Mouse (Mus musculus) right cerebral cortex, postnatal 25 days (tissue): Measurements from ENCODE around the gene Sel1l3.

Experiments used
- DNase-seq: peaks from one replicate; pipeline ENCODE4 v3.0.0; 2022

Gene Sel1l3

DNA sequence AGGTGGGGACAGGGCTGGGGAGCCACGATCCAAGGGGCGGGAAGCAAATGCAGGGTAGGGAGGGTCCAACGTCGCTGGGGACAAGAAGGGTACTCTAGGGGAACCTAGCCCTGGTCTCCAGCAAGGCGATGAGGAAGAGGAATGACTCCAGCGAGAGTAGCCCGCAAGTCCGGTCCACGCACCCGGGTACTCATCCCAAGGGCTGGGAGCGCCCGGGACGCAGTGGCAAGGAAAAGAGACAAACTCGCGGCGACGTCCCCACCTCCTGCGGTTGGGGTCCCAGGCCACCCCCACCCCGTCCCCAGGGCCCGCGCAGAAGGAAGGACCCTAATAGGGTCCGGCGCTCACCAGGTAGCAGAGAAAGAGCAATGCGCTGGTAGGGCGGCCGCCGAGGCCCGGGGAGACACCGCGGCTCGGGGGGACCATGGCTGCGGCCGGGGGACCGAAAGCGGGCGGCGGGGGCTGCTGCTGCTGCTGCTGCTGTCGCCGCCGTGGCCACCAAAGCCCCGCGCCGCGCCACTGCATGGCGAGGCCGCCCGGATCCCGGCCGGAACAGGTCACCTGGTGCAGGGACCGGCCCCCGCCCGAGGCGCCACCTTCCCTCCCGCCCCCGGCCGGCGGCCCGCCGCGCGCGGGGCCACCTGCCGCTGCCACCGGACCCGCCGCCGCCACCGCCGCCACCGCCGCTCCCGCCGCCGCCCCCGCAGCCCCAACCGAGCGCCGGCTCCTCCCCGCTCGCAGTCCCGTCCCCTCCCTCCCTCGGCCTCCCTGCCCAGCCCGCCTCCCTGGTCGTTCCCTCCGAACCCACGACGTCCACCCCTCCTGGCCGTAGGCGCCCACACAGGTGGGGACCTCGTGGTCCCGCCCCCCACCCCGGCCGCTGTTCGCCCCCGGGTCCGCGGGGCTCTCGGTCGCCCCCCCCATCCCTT, 681 bp downstream of the Sel1l3 start:
- no peak for DNase-seq

DNA sequence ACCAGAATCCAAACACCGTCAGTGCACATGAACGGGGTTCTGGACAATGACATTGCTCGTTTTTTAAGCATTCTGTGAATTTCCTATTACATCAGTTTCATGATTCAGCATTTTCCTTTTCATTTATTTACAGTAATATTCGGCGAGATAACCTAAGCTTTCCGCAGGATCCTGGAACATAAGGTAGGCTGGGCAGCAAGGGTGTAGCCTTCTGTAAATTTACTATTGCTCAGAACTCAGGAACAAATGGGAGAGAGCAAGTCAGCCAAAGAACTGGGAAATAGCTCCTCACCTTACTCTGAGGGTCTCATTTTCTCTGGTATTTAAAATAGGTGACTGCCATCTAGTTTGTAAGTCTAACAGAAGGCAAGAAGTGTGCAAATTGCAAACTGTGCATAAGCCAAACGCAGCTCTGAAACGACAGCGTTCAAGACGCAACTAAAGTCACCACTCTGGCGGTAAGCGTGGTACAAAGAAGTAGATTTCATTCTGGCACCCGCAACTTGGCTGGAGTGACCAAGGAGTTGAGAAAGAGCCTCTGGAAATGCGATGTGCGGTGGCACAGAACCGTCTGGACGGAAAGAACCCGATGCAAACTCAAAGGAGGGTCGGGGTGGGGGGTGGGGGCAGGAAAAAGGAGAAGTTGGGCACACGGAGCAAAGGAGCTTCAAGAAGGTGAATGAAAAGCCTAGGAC, 1.5 kb downstream of the Sel1l3 start:
- DNase-seq: no peak

DNA sequence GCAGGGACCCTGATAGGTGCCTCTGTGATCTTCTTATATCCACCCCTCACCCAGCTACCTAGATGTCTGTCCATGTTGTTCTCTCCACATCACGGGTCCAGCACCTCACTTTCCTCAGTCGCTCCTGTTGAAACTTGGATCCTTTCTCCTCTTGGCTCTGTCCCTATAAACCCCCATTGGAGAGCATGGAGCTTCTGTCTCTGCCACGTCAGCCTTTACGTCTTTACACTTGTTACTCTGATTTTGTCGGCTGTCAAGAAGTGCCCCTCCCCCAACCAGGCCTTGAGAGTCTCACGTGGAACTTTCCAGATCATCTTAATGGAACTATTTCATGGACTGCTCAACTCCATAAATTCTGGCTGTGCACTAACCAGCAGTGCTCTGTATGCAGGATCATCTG, 2.5 kb downstream of the Sel1l3 start:
- DNase-seq: no peak

DNA sequence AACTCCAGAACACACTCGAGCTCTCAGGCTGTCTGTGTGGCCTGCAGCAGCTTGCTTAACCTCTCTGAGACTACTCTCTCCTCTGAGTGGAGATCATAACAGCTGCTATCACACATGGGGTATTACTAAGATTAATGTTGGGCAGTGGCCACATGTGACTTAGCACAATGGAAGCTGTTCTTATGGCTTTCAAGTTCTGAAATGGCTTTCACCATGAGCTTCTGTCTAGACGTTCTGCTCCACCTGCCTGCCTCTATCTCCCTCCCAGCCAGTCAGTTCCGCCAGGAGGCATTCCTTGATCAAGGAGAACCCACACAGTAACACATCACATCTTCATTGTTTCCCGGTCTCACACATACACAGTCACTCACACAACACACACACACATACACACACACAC, 3.2 kb downstream of the Sel1l3 start:
- DNase-seq: no peak

DNA sequence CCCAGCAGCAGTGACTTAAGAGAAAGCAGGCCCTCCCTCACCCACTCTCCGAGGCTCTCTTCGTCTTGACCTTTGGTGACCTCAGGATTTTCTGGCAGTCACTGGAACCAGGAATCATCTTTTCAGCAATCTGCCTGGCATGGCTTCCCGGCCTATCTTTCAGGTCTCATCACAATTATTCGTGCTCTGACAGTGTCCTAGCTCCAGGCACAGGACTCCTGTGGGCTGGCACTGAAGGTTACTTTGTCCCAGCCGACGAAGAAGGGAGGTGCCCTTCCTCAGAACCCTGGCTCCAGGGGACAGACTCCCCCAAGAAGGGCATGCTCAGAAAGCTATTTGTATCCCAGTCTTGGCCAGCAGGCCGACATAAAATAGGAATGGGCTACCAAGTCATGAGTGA, 4.0 kb downstream of the Sel1l3 start:
- no peak for DNase-seq

DNA sequence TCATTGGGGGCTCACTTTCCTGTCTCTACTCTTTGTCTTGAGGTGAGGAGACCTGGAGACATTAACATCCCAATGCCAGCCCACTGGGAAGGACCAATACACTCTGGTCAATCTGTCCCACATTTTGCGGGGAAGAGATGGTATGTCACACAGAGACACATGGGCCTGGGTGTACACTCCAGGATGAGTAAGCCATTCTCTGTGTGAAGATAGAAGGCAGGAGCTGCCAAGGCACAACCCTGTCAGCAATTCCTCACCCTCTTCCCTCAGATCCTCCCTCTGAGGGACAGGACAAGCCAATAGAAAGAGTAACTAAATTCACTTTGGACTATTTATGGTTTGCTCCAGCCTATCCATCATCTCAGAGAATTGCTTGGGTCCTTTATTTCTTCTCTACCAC, 5.0 kb downstream of the Sel1l3 start:
- no peak for DNase-seq

DNA sequence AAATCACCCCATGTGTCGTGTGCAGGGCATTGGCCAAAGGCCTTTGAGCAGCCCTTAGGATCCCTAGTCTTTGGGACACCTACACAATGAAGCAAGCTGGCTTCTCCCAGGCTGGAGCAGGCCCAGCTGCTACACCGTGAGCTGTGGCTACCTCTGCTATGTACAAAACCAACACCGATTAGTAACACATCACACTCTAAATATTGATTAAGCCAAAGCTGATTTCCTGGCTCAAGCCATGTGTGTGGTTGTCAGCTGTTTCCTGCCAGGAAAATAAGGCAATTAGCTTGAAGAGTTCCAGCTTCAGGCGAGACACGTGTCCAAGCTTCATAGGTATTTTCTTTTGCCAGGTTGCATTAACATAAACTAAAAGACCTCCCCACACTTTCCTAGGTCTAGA, 7.2 kb downstream of the Sel1l3 start:
- DNase-seq: no peak

DNA sequence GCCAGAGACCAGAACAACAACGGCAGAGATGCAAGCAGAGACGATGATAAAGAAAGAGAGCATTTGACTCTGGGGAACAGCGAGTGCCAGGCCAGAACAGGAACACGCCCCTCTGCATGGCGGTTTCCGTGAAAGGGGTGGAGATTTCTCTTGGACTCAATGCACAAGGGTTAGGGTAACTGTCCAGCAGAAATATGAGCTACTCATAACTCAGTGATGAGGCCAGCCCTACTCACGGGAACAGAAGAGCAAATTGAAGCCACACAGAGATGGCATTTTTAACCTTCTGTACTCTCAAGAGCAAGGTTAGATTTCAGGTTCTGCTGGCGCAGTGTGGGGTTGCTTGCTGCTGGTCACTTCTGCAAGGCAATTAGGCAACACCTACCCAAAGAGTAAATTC, 11.0 kb downstream of the Sel1l3 start:
- DNase-seq: no peak

DNA sequence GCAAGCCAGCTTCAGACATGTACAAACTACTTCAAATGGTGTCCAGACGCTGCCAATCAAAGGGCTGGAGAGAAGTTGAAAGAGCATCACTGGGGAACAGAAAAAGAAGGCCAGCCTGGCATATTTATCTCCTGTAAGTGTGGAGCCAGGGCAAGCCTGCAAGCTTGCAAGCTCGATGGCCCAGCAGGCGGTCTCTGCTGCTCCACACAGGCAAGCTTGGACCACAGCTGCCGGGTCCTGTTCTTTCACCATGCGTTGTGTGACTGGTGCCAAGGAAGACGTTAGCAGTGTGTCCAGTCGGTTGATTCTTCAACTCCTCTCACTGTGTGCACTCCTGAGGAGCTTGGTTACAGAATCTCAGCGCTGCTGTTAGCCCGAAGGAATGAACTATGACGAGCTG, 12.9 kb downstream of the Sel1l3 start:
- DNase-seq: no peak

DNA sequence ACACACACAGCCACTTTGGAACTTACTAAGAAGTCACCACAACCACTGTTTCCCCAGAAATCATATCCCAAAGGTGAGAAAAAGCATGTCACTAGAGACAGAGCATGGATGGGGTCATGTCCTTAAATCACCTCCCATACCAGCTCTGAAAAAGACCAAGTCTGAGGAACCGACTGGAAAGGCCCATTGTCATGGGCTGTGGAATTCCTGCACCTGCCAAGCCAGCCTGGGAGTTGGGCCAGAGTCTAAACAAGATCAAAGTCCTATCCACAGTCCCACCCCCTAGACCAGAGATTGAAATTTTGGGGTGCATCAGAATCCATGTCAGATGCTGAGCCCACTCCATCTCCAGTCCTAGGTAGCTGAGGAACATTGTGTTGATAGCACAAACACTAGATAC, 15.3 kb downstream of the Sel1l3 start:
- DNase-seq: no peak

DNA sequence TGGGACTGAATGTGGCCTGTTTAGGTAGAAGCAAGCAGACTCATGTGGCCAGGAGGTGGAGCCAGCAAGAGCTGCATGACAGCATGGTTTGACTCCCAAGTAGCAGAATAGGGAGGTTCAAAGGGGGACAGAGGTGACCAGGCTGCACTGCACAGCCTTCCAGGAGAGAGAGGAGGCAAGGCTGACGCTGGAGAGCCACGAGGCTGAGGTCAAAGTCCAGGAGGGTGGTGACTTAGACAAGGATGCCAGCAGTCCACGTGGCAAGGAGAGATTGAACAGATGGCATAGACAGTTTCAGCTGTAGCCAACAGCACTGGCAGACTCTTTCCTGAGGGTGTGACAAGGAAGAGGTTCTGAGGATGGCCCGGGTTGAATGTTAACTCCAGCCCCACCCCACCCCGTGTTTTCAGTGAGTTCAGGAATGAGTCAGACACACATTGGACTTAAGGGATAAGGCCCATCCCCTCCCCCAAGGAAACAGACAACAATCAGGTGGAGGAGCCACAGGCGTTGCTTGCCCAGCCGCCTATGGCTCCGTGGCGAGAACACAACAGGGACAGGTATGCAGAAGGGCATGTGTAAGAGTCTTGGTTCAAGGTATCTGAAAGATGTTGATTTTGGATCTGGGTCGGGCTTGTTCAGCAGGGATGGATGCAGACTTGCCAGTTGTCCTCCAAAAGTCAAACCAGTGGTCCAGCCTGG, 17.2 kb downstream of the Sel1l3 start:
- no peak for DNase-seq

DNA sequence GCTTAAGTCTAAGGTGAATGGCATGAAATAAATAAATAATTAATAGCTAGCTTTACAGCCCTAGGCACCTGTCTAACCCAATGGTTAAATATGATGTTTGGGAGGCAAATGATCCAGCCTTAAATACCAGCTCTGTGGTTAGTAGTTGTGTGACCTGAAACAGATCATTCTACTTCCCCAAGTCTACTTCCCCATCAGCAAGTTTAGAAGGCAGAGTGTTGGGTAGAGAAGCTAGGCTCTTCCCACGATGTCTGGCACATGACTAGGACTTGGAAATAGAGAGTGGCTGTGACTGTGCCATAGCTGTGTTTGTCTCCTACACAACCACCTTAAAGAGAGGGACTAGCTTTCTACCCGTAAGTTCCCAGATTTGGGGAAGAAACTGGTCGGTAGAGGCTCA, 18.9 kb downstream of the Sel1l3 start:
- DNase-seq: no peak

DNA sequence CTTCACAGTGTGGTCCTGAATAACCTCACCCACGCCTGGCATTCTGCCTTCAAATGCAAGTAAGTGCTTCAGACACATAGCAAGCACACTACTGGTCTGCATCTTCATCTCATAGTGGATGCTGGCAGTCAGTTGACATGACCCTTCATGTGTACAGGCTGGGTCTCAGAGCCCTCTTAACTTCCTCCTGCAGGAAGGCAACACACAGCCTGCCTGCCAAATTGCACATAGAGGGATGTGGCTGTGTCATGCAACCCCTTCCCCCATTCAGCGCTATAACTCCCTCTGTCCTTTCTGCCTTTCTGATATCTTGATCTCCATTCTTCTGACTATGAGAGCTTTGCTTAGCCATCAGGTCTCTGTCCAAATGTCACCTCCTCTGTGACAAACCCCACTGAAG, 19.3 kb downstream of the Sel1l3 start:
- no peak for DNase-seq

DNA sequence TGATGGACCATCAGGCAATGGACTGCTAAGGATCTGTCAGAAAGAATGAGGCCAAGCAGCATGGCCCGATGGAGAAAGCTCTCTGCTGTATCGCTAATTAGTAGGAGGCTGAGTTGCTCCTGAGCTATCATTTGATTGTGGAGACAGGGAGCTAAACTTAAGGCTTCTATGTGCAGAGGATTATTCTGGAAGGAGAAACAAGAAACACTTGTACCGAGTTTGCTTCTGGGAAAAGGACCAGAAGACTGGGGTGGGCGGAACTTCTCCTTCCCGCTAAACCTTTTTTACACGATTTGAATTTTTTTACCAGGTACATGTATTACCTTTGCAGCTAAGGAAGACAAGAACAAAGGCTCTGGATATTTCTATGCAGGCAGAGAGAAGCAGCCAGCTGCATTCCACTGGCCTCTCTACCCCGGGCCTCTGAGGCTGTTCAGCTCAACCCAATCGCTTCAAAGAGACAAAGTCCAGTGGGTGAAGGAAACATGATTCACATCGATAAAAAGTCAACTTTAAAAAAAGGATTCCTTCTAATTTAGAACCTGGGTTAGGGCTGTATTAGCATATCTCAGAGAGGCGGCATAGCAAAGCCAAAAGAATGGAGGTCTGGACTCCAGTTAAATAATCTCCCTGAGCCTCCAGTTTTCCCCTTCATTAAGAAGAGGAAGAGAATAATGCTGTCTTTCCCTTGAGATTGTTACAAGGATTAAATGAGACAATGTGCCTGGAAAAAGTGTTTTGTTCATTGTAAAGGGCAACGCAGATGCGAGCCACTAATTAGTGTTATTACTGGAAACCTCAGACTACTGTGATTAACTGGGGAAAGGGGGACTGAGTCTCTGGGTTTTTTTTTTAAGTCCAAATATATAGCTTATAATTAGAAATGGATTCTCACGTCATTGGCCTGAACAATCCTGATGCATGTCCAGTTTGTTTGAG, 20.4 kb downstream of the Sel1l3 start:
- DNase-seq: no peak

DNA sequence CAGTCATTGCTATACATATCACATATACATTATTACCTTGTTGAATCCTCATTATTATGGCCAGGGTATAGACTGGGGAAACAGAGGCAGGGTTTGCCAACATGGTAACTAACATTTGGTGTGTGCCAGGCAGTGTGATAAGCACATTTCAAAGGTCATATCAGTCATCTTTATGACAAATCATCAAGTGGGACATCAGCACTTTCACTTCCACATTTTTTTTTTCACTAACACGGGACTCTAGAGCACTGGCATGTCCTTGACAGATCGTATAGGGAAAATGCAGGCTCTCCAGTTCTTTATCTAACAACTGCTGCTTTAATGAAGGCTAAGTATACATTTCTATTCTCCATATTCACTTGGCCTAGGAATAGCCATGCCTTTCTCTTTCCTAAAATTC, 25.1 kb downstream of the Sel1l3 start:
- no peak for DNase-seq

DNA sequence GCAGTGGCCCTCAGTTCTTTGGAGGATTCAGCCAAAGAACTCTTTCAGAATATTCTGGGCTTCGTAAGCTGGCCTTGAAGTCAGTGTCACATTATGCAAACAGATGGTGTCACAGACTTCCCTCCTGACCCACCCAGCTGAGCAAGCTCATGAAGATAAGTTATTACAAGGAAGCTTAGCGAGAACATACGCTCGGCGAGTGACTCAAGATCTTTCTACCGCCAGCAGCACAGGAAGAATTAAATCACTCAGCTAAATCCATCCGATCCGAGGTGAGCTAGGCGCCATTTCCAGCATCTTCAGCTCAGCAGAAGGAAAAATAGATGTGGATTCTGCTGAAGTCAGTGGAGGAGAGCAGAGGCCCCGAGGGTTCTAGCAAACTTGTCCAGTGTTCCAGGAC, 26.5 kb downstream of the Sel1l3 start:
- DNase-seq: peak; percentile 52

DNA sequence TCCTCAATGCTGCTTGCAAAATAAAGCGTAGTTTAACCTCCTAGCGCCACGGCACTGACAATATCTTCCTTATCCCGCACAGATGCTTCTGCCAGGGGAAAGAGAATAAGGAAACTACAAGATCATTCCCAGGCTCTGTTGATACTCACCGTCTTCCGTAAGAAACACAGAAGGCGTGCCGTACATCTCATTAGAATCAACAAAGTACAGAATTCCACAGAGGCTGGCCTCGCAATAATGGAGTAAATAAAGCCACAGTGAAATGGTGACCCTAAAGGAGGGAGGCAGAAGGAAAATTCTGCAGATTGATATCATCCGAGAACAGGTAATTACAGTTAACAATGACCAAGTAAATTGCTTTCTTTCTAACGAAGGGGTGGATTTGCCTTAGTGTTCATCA, 27.9 kb downstream of the Sel1l3 start:
- DNase-seq: no peak

DNA sequence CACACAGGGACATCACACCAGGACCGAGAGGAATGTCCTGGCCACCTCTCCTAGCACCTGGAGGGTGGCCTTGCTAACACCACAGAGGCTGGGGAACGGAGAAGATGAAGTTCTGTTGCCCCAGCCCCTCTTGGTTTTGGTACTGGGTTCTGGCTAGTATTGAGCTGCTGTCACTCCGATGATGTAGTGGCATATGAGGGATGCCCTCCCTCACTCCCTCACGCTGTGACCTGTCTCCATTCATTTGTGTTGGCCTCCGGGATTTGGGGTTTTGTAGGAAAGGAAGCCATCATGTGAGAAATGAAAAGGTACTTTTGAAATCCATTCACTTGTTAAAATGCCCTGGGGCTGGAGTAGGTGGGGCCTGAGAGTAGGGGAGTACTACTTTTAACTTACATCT, 33.8 kb downstream of the Sel1l3 start:
- DNase-seq: no peak

DNA sequence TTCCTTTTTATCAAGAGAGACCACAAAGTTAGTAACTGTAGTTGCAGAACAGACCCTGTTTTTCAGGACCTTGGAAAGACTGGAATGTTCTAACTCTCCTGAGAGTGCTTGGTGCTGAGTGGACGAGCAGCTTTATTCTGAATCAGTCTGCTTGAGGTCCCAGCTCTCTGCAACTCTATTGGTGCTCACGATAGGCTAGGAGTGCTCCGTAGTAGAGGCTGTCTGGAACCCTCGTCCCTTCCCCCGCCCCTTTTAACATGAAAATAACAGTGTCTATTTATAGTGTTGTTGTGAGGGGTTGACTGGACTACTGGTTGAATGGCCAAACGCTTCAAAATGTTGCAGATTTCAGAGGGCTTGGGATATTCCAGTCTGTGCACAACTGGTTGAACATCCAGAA, 37.0 kb downstream of the Sel1l3 start:
- no peak for DNase-seq

DNA sequence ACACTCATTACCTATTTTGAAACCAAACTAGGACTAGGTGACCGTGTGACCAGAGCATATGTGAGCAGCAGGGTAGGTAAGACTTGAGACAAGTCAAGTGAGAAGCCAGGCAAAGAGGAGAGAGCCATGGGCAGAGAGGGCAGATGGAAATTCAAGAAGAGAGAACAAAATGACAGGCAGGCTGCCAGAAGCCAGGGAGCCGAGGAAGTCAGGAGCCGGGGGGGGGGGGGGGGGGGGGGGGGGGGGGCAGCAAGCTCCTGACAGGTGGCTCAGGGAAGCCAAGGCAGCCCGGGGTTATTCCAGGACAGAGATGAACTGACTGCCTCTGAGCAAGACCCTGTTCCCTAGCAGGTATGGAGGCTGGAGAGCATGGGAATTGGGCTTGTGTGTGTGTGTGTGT, 37.7 kb downstream of the Sel1l3 start:
- DNase-seq: no peak

DNA sequence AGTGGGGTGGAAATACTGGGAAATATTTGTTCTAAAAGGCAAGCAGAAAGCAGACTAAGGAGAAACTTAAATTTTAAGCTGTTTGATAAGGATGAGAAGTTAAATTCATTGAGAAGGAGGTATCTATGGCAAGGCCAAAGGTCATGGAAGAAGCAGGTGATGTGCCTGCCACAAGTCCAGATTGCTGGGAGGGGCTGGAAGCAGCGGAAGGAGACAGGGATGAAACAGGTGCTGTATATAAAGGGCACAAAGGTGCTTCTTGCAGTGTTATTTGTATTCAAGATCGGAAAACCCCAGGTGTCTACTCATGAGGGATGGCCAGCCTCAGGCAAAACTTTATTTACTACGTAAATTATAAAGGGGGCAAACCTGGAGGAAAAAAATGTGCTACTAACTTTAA, 38.5 kb downstream of the Sel1l3 start:
- DNase-seq: no peak

DNA sequence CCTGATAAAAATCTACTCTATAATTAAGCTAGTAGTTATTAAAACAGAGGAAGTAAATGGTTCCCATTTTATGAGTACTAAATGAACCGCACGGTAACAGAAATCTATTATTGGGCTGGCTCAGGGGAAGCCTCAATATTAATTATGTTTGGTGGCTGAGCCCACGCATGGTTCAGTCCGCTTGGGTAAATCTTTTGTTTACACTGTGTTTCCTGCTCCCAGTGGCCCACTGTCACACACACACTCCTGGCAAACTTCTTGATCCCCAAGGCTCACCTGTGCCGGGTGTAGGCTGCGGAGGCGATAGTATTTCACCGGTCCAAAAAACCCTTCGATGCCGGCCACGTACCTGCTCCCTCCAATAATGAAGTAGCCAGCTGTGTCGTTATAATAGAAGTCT, 39.3 kb downstream of the Sel1l3 start:
- DNase-seq: no peak

DNA sequence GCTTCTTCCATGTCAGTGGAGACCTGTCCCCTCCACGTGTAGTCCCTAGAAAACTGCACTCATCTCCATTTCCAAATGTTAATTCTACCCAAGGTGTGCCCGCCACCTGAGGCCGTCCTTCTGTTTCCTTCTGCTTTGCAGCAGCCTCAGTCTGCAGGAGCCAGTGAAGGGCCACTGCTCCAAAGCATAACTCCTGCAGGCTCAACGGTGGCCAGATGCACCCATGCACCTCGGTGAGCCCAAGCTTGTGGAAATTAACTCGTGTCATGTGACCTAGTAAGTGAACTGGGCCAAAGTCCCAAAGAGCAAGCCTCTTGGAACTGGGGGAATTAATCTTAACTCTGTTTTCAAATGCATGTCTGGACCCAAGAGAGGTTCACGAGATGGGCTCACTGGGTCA, 40.8 kb downstream of the Sel1l3 start:
- DNase-seq: no peak
